Mouse (Mus musculus) erythroblast, adult 5-6 weeks (primary cell): ENCODE data around the gene Tox2. TPM values are rescaled to one million over a fixed set of nuclear protein-coding genes. Genes with fewer than 3 reads are reported as not detected.

Experiments used
- ATAC-seq: replicated peaks from 2 replicates; pipeline ENCODE4 v1.8.0; 2016; ENCODE audit warnings: moderate number of reproducible peaks, mild to moderate bottlenecking, moderate TSS enrichment, inconsistent platforms; ENCODE audit not compliant: poor library complexity, low FRiP score, severe bottlenecking
- total RNA-seq, 2 experiments: library from RNA; stranded (forward) in 1 of 2; stranded (reverse) in 1 of 2; fragments of 150-400 nt in 1 of 2; fragments of 200-764, 138-1000 nt in 1 of 2; gene quantifications; 2 replicates each; pipeline versions ENCODE4 v1.2.3 to v1.2.4; 2015 to 2017; ENCODE audit warnings: low replicate concordance in 2 of 2

The Tox2 gene
- total RNA-seq, 2 experiments from 2014 or later, result not detected

GRCm38 (mm10) chr2:163252645-163253044 is 49.7 kb downstream of the Tox2 start:
- no peak for ATAC-seq

- ATAC-seq, result no peak
Measured at GRCm38 (mm10) chr2:163253248-163254099, 50.5 kb downstream of the Tox2 start.

GRCm38 (mm10) chr2:163254228-163254627 is 51.3 kb downstream of the Tox2 start:
- no peak for ATAC-seq

GRCm38 (mm10) chr2:163256765-163257164 is 53.8 kb downstream of the Tox2 start:
- no peak for ATAC-seq

- no peak for ATAC-seq
Measured at GRCm38 (mm10) chr2:163261362-163262054, 58.6 kb downstream of the Tox2 start.

GRCm38 (mm10) chr2:163262055-163262420 is 59.1 kb downstream of the Tox2 start:
- ATAC-seq, result no peak

- no peak for ATAC-seq
Measured at GRCm38 (mm10) chr2:163267097-163267496, 64.2 kb downstream of the Tox2 start.

GRCm38 (mm10) chr2:163271581-163272492 is 68.9 kb downstream of the Tox2 start:
- no peak for ATAC-seq

- no peak for ATAC-seq
Measured at GRCm38 (mm10) chr2:163273815-163274214, 70.9 kb downstream of the Tox2 start.

- ATAC-seq, result no peak
Measured at GRCm38 (mm10) chr2:163275986-163276385, 73.1 kb downstream of the Tox2 start.

GRCm38 (mm10) chr2:163277979-163278378 is 75.1 kb downstream of the Tox2 start:
- ATAC-seq, result no peak

GRCm38 (mm10) chr2:163280636-163281322 is 77.9 kb downstream of the Tox2 start:
- no peak for ATAC-seq

GRCm38 (mm10) chr2:163284856-163285255 is 81.9 kb downstream of the Tox2 start:
- no peak for ATAC-seq

GRCm38 (mm10) chr2:163285335-163285734 is 82.4 kb downstream of the Tox2 start:
- ATAC-seq, result no peak

- ATAC-seq, result no peak
Measured at GRCm38 (mm10) chr2:163285762-163286161, 82.8 kb downstream of the Tox2 start.

- ATAC-seq, result no peak
Measured at GRCm38 (mm10) chr2:163288881-163289379, 86.0 kb downstream of the Tox2 start.

GRCm38 (mm10) chr2:163296999-163297630 is 94.2 kb downstream of the Tox2 start:
- no peak for ATAC-seq

GRCm38 (mm10) chr2:163300069-163301060 is 97.4 kb downstream of the Tox2 start:
- ATAC-seq, result no peak
